Mouse (Mus musculus) hindbrain, embryonic 13.5 days (tissue): ENCODE measurements at regions not wholly inside any gene's neighbourhood (a gene's known extent, or its start where the extent isn't known, plus 50 kb on each side); places are given as distances from the start of the nearest gene placed in this dataset.
A peak's percentile ranks its signal among the peaks of the same experiment; 100 is the strongest.

ENCODE experiments used
- ATAC-seq: fragments of 200-750 bp; cut with Nextera tagmentation; 2 replicates; pipeline ENCODE4 v1.8.0; 2017; ENCODE audit warnings: moderate TSS enrichment; ENCODE audit not compliant: low FRiP score
- H3K27ac ChIP-seq: fragments of 300-500 bp; sonication (generic); 2 replicates; pipeline ENCODE4 v1.5.1; 2015; ENCODE audit warnings: inconsistent platforms, mild to moderate bottlenecking, moderate library complexity
- H3K27me3 ChIP-seq: fragments of 300-500 bp; sonication (generic); 2 replicates; pipeline ENCODE4 v1.6.1; 2015; ENCODE audit warnings: mild to moderate bottlenecking, inconsistent platforms
- H3K36me3 ChIP-seq: fragments of 300-500 bp; sonication (generic); 2 replicates; pipeline ENCODE4 v1.6.1; 2015; ENCODE audit warnings: mild to moderate bottlenecking, inconsistent platforms
- H3K4me1 ChIP-seq: fragments of 300-500 bp; sonication (generic); replicated peaks from 2 replicates; pipeline ENCODE4 v1.6.1; 2015; ENCODE audit warnings: inconsistent platforms
- H3K4me2 ChIP-seq: fragments of 300-500 bp; sonication (generic); 2 replicates; pipeline ENCODE4 v1.6.1; 2015; ENCODE audit warnings: inconsistent platforms, mild to moderate bottlenecking, moderate library complexity
- H3K4me3 ChIP-seq: fragments of 300-500 bp; sonication (generic); 2 replicates; pipeline ENCODE4 v1.5.1; 2015; ENCODE audit warnings: mild to moderate bottlenecking, inconsistent platforms
- H3K9ac ChIP-seq: fragments of 300-500 bp; sonication (generic); 2 replicates; pipeline ENCODE4 v1.6.1; 2015; ENCODE audit warnings: mild to moderate bottlenecking, inconsistent platforms
- H3K9me3 ChIP-seq: fragments of 300-500 bp; sonication (generic); 2 replicates; pipeline ENCODE4 v1.6.1; 2016; ENCODE audit warnings: inconsistent platforms
- WGBS: fragments of 180-500 bp; shearing (Covaris S2); methylation state at CpG from one replicate; pipeline ENCODE4 v1.1.7; 2015; 5-methylcytosine and 5-hydroxymethylcytosine counted together

- Histone ChIP-seq H3K27me3 (no peaks in the 10 kb centered on the region), H3K4me2 (no peak overlapping the region), H3K4me3 (no peak overlapping the region), H3K9me3 (no peaks in the 10 kb centered on the region), H3K9ac (no peak overlapping the region), H3K4me1 (no peaks in the 10 kb centered on the region; the same call in 1 of the 2 replicates), H3K36me3 (no peaks in the 10 kb centered on the region), H3K27ac (no peak overlapping the region)
- 31% methylated on average over 4 of the region's 4 CpGs for WGBS
- no peak for ATAC-seq
Observed at GRCm38 (mm10) chr5:91740159-91740537, 222.7 kb downstream of the Rchy1 start.

- no peak for ATAC-seq
- no peak overlapping the region for H3K4me3 ChIP-seq
- WGBS = 65% methylated on average over 16 of the region's 16 CpGs
Observed at GRCm38 (mm10) chr5:91739433-91740158, 222.2 kb downstream of the Parm1 start.

GRCm38 (mm10) chr5:91732002-91732401, 214.6 kb downstream of the Parm1 start:
- H3K27me3 ChIP-seq = 0 out of 2 replicates have a peak, but pooled peaks cover 3% of the 10 kb centered on the region
- WGBS = 86% methylated on average over 5 of the region's 5 CpGs
- H3K36me3 ChIP-seq = no peaks in the 10 kb centered on the region

More at GRCm38 (mm10) chr5:91739433-91740158, 222.2 kb downstream of the Parm1 start:
- H3K27me3 ChIP-seq = no peaks in the 10 kb centered on the region
- H3K4me1 ChIP-seq = no peaks in the 10 kb centered on the region; the same call in 1 of the 2 replicates
- H3K4me2 ChIP-seq = no peak overlapping the region
- H3K27ac ChIP-seq = no peak overlapping the region
- H3K36me3 ChIP-seq = no peaks in the 10 kb centered on the region
- no peak overlapping the region for H3K9ac ChIP-seq
- H3K9me3 ChIP-seq = no peaks in the 10 kb centered on the region

DNA sequence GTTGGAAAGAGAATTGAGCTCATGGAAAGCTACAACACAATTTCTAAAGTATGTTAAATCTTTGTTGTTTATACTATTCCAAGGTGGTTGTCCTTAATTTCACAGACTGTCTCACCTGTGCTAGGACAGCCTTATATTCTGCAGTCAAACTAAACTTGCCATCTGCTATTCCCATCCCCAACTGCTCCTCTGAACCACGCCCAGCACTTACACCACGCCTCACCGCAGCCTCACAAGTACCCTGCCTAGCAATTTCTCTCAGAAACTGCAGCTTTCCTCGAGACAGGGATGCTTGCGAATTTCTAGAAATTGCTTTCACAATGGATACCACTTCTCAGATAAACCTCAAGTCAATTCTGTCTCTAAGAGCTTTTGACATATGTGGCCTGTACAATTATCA, 213.7 kb downstream of the Parm1 start:
- ATAC-seq = no peak
- WGBS = 85% methylated on average over 5 of the region's 5 CpGs
- Histone ChIP-seq H3K9me3 (no peaks in the 10 kb centered on the region), H3K4me2 (no peak overlapping the region), H3K4me1 (0 out of 2 replicates have a peak, but pooled peaks cover 4% of the 10 kb centered on the region), H3K36me3 (no peaks in the 10 kb centered on the region), H3K27ac (no peak overlapping the region), H3K4me3 (no peak overlapping the region), H3K27me3 (0 out of 2 replicates have a peak, but pooled peaks cover 3% of the 10 kb centered on the region), H3K9ac (no peak overlapping the region)

More at GRCm38 (mm10) chr5:91732002-91732401, 214.6 kb downstream of the Parm1 start:
- Histone ChIP-seq H3K27ac (no peak overlapping the region), H3K9ac (no peak overlapping the region), H3K4me1 (0 out of 2 replicates have a peak, but pooled peaks cover 4% of the 10 kb centered on the region), H3K9me3 (no peaks in the 10 kb centered on the region), H3K4me3 (no peak overlapping the region), H3K4me2 (no peak overlapping the region)
- ATAC-seq = no peak

GRCm38 (mm10) chr5:91729868-91730267, 212.5 kb downstream of the Parm1 start:
- no peak overlapping the region for H3K4me3 ChIP-seq
- 0 out of 2 replicates have a peak, but pooled peaks cover 4% of the 10 kb centered on the region for H3K4me1 ChIP-seq
- H3K27ac ChIP-seq = no peak overlapping the region
- H3K4me2 ChIP-seq = no peak overlapping the region
- H3K9ac ChIP-seq = no peak overlapping the region
- no peaks in the 10 kb centered on the region for H3K9me3 ChIP-seq
- ATAC-seq = no peak
- no peaks in the 10 kb centered on the region for H3K36me3 ChIP-seq
- peaks cover 7% of the 10 kb centered on the region; the same call in 1 of the 2 replicates for H3K27me3 ChIP-seq
- WGBS = 60% methylated on average over 3 of the region's 3 CpGs

- ATAC-seq = peak; percentile 24; the same call in 1 of the 2 replicates
- Histone ChIP-seq H3K4me3 (no peak overlapping the region), H3K36me3 (no peaks in the 10 kb centered on the region), H3K4me2 (no peak overlapping the region), H3K27ac (no peak overlapping the region), H3K4me1 (0 out of 2 replicates have a peak, but pooled peaks cover 4% of the 10 kb centered on the region), H3K9ac (no peak overlapping the region), H3K9me3 (no peaks in the 10 kb centered on the region), H3K27me3 (peaks cover 7% of the 10 kb centered on the region; the same call in 1 of the 2 replicates)
- WGBS = 40% methylated on average over 4 of the region's 4 CpGs
Observed at GRCm38 (mm10) chr5:91729415-91729814, 212.0 kb downstream of the Parm1 start.

GRCm38 (mm10) chr5:91727448-91727847, 210.0 kb downstream of the Parm1 start:
- 57% methylated on average over 2 of the region's 2 CpGs for WGBS
- Histone ChIP-seq H3K9me3 (no peaks in the 10 kb centered on the region), H3K4me1 (peaks cover 10% of the 10 kb centered on the region; the same call in 1 of the 2 replicates), H3K27ac (no peak overlapping the region), H3K4me2 (no peak overlapping the region), H3K4me3 (no peak overlapping the region), H3K9ac (no peak overlapping the region), H3K36me3 (no peaks in the 10 kb centered on the region), H3K27me3 (peaks cover 7% of the 10 kb centered on the region; the same call in 1 of the 2 replicates)
- no peak for ATAC-seq

DNA sequence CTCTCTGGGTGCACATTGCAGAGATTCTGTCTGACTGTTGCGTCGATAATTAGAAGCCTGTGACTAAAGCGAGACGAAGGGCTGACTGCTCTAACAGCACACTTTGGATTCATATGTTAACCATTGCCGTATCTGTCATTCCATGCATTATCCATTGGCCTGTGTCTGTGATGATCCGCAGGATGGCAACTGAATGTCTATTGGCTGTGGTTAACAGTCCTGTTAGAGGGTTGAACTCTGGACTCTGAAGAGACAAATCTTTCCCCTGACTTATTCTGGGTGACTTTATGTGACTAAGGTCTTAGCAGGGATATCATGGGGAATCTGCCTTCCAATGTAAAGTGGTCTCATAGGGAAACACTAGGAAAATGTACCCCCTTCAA, 208.7 kb downstream of the Parm1 start:
- Histone ChIP-seq H3K4me1 (peaks cover 13% of the 10 kb centered on the region; the same call in 1 of the 2 replicates), H3K36me3 (no peaks in the 10 kb centered on the region), H3K9me3 (no peaks in the 10 kb centered on the region), H3K4me2 (no peak overlapping the region), H3K27me3 (peaks cover 8% of the 10 kb centered on the region; the same call in 1 of the 2 replicates), H3K9ac (no peak overlapping the region), H3K4me3 (no peak overlapping the region), H3K27ac (no peak overlapping the region)
- ATAC-seq = no peak
- WGBS = 79% methylated on average over 6 of the region's 6 CpGs

GRCm38 (mm10) chr5:91725380-91726117, 208.1 kb downstream of the Parm1 start:
- no peak overlapping the region for H3K27ac ChIP-seq
- H3K4me1 ChIP-seq = peaks cover 13% of the 10 kb centered on the region; the same call in 1 of the 2 replicates
- H3K9ac ChIP-seq = no peak overlapping the region
- WGBS = 87% methylated on average over 4 of the region's 4 CpGs
- no peaks in the 10 kb centered on the region for H3K9me3 ChIP-seq
- H3K4me2 ChIP-seq = no peak overlapping the region
- H3K27me3 ChIP-seq = peaks cover 13% of the 10 kb centered on the region
- no peak overlapping the region for H3K4me3 ChIP-seq
- no peaks in the 10 kb centered on the region for H3K36me3 ChIP-seq
- no peak for ATAC-seq

- Histone ChIP-seq H3K4me3 (no peak overlapping the region), H3K4me1 (peaks cover 13% of the 10 kb centered on the region; the same call in 1 of the 2 replicates), H3K36me3 (no peaks in the 10 kb centered on the region), H3K27me3 (peaks cover 19% of the 10 kb centered on the region), H3K9ac (no peak overlapping the region), H3K4me2 (no peak overlapping the region), H3K9me3 (no peaks in the 10 kb centered on the region), H3K27ac (no peak overlapping the region)
- 100% methylated on average over 1 of the region's 1 CpGs for WGBS
- no peak for ATAC-seq
Observed at GRCm38 (mm10) chr5:91724881-91725280, 207.5 kb downstream of the Parm1 start.

- Histone ChIP-seq H3K4me3 (no peak overlapping the region), H3K4me1 (peaks cover 10% of the 10 kb centered on the region; the same call in 1 of the 2 replicates), H3K27me3 (peaks cover 20% of the 10 kb centered on the region), H3K9me3 (no peaks in the 10 kb centered on the region), H3K9ac (no peak overlapping the region), H3K4me2 (no peak overlapping the region), H3K27ac (no peak overlapping the region), H3K36me3 (no peaks in the 10 kb centered on the region)
- no peak for ATAC-seq
- 68% methylated on average over 1 of the region's 1 CpGs for WGBS
Observed at GRCm38 (mm10) chr5:91723416-91723815, 206.0 kb downstream of the Parm1 start.

- Histone ChIP-seq H3K4me1 (peaks cover 10% of the 10 kb centered on the region; the same call in 1 of the 2 replicates), H3K9me3 (no peaks in the 10 kb centered on the region)
Observed at GRCm38 (mm10) chr5:91722982-91723381, 205.6 kb downstream of the Parm1 start.

More at GRCm38 (mm10) chr5:91722982-91723381, 205.6 kb downstream of the Parm1 start:
- Histone ChIP-seq H3K27me3 (peaks cover 17% of the 10 kb centered on the region), H3K9ac (no peak overlapping the region), H3K4me2 (no peak overlapping the region), H3K27ac (no peak overlapping the region), H3K4me3 (no peak overlapping the region), H3K36me3 (no peaks in the 10 kb centered on the region)
- WGBS = 8% methylated on average over 5 of the region's 5 CpGs
- peak; percentile 43 for ATAC-seq
